Mouse (Mus musculus): ENCODE data around the gene Trak1.

- TF ChIP-seq POLR2A (IDR thresholded peaks at IDR 0.05; ENCODE audit: control insufficient read depth, low read depth, low read length) (no peak), CTCF (IDR thresholded peaks at IDR 0.05; ENCODE audit: control insufficient read depth, insufficient read depth, insufficient replicate concordance, low read depth, low read length) (no peak)
Observed at GRCm38 (mm10) chr9:121505346-121505745, 208.0 kb downstream of the Trak1 start.
